Mouse (Mus musculus) macrophage (primary cell): ENCODE measurements at regions not wholly inside any gene's neighbourhood (a gene's known extent, or its start where the extent isn't known, plus 50 kb on each side); places are given as distances from the start of the nearest gene placed in this dataset.
"Not testable (repeated sequence)": the region's sequence is repeated elsewhere in the genome, so short reads cannot be mapped to it uniquely, and the experiment has no call there.

Experiments
- H3K27ac ChIP-seq: fragments of 350-480 bp; formaldehyde crosslinking; 2 replicates; pipeline ENCODE4 v1.9.0; 2021
- H3K36me3 ChIP-seq: fragments of 350-480 bp; formaldehyde crosslinking; 2 replicates; pipeline ENCODE4 v1.9.0; 2021; ENCODE audit errors: inconsistent target
- H3K4me3 ChIP-seq: fragments of 350-480 bp; formaldehyde crosslinking; 2 replicates; pipeline ENCODE4 v1.9.0; 2021; ENCODE audit errors: inconsistent target
- H3K79me2 ChIP-seq: fragments of 350-480 bp; formaldehyde crosslinking; 2 replicates; pipeline ENCODE4 v1.9.0; 2021; ENCODE audit errors: inconsistent target
- WGBS: methylation state at CpG from one replicate; pipeline ENCODE4 v1.1.7; 2026; ENCODE audit warnings: inconsistent platforms; ENCODE audit not compliant: missing documents; 5-methylcytosine and 5-hydroxymethylcytosine counted together

DNA sequence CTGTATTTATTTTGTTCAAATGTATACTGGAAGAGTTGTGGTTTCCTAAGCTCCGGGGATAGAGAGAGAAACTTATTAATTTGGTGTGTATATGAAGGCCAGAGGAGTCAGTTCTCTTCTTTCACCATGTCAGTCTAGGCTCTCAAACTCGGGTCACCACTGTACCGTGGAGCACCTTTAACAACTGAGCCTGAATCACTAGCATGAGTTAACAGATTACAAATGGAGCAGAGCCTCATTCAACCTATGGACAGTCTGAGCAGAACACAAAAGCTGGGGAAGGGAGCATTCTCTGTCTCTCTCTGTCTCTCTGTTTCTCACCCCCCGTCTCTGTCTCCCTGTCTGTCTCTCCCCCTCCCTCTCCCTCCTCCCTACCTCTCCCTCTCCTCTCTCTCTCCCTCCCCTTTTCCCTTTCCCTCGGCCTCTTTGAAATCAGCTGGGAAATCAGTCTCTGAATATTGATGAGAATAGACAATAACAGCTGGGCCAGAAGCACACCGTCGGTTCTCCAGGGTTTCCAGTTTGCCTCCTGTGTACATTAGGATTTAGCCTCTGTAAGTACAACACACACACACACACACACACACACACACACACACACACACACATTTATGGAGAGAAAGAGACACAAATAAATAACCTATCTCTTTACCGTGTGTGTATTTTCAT is 200.4 kb upstream of the 1700056E22Rik start:
- Histone ChIP-seq H3K27ac (no peak overlapping the region), H3K79me2 (no peaks in the 10 kb centered on the region), H3K4me3 (no peak overlapping the region), H3K36me3 (no peaks in the 10 kb centered on the region)
- WGBS = 83% methylated on average over 7 of the region's 8 CpGs

DNA sequence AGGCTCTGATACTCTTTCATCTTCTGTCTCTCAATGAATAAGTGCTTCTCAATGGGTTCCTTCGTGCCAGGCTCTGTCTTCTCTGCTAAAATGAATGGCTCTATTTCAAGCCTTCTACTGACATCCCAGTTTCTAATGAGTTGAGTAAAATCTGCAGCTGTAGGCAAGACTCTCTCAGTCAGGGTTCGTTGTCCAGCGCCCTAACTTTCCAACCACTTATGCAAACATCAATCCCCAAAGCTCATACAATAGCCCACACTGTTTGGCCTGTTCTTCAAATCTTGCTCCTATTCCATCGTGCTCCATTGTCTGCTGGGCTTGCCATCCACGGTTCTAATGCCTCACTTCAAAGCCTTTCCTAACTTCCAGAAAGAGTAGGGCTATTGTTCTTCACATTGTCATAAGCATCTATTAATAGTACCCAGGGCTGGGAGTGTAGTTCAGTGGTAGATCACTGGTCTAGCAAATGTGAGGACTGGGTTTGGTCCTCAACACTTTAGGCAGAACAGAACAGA is 199.7 kb upstream of the 1700056E22Rik start:
- no peaks in the 10 kb centered on the region for H3K36me3 ChIP-seq
- WGBS = 77% methylated on average over 5 of the region's 5 CpGs
- H3K4me3 ChIP-seq = no peak overlapping the region
- no peak overlapping the region for H3K27ac ChIP-seq
- no peaks in the 10 kb centered on the region for H3K79me2 ChIP-seq

DNA sequence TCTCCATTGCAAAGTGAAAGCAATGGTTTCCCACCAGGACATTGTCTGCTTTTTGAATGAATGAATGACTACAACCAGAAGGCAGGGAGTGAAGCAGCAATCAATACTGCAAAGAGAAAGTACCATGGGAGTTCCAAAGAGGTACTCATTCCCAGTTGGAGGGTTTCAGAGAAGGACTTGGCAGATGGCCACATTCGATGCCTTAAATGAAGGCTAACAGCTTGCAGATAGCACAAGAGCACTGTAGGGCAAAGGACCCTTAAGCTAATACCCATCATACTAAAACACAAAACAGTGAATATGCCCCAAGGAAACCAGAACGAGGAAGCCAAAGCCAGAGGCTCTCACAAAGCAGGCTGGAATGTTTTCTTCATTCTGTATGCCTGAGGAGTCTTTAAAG is 188.2 kb upstream of the 1700056E22Rik start:
- WGBS = 75% methylated on average over 2 of the region's 2 CpGs
- H3K36me3 ChIP-seq = no peaks in the 10 kb centered on the region
- no peak overlapping the region for H3K27ac ChIP-seq
- H3K4me3 ChIP-seq = no peak overlapping the region
- no peaks in the 10 kb centered on the region for H3K79me2 ChIP-seq

DNA sequence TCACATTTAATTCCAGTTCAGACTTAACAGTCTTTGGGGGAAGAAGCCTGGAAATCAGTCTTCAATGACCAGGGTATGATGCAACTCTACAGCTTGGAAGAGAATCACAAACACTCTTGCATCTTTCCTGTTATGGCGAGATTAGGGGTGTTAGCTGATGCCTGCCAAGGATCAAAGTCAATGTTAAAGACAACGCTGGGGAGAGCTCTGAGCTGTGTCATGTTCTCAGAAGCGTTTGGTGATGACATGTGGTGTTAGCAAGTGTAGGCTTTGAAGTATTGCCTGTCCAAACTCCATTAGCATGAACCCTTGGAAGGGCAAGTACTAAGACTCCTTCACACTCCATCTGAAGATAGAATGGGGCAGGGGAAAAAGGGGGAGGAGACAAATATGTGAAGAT is 187.7 kb upstream of the 1700056E22Rik start:
- Histone ChIP-seq H3K27ac (no peak overlapping the region), H3K36me3 (no peaks in the 10 kb centered on the region), H3K79me2 (no peaks in the 10 kb centered on the region), H3K4me3 (no peak overlapping the region)
- WGBS = 83% methylated on average over 3 of the region's 3 CpGs

DNA sequence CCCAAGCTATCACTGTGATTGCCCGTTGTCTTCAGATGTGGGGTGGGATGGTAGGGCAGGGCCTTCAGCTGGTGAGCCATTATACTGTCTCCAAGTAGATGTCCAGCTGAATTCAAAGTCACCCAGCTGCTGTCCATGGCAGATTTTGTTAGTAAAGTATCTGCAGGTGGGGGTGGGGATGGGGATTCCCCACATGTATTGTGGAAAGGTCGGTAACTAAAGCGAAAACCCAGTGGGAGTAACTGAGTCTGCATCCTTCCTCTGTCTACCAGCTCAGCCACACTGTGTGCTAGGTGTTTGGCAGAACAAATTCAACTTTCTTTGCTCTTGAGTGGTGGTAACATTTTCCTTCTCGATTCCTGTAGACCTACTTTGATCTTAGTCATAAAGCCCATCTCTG is 163.2 kb upstream of the 1700056E22Rik start:
- H3K27ac ChIP-seq = no peak overlapping the region
- 99% methylated on average over 4 of the region's 4 CpGs for WGBS
- H3K4me3 ChIP-seq = no peak overlapping the region
- no peaks in the 10 kb centered on the region for H3K36me3 ChIP-seq
- H3K79me2 ChIP-seq = no peaks in the 10 kb centered on the region

DNA sequence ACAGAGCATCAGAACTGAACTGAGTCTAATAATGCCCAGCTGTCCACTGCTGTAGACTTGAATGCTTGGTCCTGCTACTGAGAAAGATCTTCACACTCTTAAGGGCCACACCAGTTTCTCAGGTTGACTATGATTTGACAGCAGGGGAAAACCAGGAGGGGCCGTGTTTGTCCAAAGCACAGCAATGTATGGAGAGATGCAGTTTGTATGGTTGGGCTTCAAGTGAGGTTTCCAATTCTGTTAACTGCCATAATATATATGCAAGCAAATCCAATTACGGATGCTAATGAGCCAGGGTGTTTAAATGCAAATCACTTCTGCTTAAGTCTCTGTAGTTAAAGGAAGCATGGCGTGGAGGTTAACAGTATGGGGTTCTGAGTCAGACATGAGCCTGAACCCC is 157.2 kb upstream of the 1700056E22Rik start:
- H3K27ac ChIP-seq = no peak overlapping the region
- H3K36me3 ChIP-seq = no peaks in the 10 kb centered on the region
- WGBS = 87% methylated on average over 3 of the region's 3 CpGs
- H3K4me3 ChIP-seq = no peak overlapping the region
- H3K79me2 ChIP-seq = no peaks in the 10 kb centered on the region

DNA sequence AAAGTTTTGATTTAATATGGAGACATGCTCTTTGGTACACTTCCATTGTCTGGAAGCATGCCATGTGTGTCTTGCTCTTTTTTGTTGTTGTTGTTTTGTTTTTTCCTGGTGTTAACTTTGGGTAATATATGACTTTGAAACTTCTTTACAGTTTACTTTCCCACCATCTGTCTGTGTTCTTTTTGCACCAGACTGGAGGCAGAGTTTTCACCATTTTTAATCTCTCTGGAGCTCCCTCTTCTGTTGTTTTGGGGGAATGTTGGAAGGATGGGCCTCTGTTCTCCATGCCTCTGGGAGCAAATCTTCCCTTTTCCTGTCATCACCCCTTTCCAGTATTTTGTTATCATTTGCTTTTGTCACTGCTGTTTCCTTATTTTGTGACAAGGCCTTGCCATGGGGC is 153.5 kb upstream of the 1700056E22Rik start:
- no peaks in the 10 kb centered on the region for H3K36me3 ChIP-seq
- no peak overlapping the region for H3K4me3 ChIP-seq
- H3K79me2 ChIP-seq = no peaks in the 10 kb centered on the region
- no peak overlapping the region for H3K27ac ChIP-seq

DNA sequence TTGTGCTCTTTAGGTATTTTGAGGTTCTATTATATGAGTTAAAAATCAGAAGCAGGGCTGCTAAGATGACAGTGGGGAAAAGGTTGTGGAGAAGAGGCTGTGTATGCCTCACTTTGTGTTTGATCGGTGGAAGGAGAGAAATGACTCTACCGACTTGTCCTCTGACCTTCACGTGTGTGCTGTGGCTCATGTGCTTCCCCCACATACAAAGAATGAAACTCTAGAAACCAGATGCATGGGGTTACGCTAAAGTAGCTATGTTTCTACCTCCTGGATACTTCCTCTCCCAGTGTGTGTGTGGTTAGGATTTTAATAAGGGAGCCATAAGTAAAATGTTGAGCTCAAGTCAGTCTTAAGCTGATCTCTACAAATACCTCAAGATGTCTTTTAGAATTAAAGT is 148.1 kb upstream of the 1700056E22Rik start:
- WGBS = 91% methylated on average over 4 of the region's 4 CpGs
- Histone ChIP-seq H3K36me3 (no peaks in the 10 kb centered on the region), H3K27ac (no peak overlapping the region), H3K79me2 (no peaks in the 10 kb centered on the region), H3K4me3 (no peak overlapping the region)

DNA sequence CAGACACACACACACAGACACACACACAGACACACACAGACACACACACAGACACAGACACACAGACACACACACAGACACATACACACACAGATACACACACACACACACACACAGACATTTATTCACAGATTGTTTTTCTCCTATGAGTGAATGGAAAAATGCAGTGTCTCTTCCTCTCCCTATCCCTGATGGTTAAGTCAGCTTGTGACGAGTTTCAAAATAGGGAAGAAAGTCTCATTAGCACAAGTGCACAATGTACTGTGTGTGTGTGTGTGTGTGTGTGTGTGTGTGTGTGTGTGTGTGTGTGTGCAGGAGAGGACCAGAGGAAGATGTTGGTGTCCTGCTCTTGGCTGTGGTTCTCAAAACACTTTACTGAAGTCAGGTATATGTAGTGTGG is 140.3 kb upstream of the 1700056E22Rik start:
- not testable (repeated sequence) for H3K36me3 ChIP-seq, H3K79me2 ChIP-seq, H3K27ac ChIP-seq, H3K4me3 ChIP-seq
- WGBS = no CpG with 5 or more reads among the region's 1 CpGs

DNA sequence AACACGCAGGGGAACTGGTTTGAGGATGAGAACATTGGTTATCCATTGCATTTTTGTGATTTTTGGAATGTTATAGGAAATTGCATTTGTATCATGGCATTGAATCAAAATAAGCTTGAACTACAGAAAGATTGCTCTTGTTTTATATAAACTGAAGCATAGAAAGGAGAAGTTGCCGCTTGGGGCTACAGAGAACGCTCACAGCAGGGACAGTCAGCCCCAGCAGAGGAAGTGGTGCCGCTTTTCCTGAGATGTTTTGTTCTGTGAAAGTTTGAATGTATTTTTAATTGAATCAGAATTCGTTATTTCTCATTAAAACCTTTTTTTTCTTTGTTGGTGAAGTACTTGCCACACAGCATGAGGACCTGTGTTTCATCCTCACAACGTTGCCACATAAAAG is 139.6 kb upstream of the 1700056E22Rik start:
- no peak overlapping the region for H3K27ac ChIP-seq
- no peaks in the 10 kb centered on the region for H3K79me2 ChIP-seq
- 14% methylated on average over 6 of the region's 6 CpGs for WGBS
- no peak overlapping the region for H3K4me3 ChIP-seq
- H3K36me3 ChIP-seq = no peaks in the 10 kb centered on the region

DNA sequence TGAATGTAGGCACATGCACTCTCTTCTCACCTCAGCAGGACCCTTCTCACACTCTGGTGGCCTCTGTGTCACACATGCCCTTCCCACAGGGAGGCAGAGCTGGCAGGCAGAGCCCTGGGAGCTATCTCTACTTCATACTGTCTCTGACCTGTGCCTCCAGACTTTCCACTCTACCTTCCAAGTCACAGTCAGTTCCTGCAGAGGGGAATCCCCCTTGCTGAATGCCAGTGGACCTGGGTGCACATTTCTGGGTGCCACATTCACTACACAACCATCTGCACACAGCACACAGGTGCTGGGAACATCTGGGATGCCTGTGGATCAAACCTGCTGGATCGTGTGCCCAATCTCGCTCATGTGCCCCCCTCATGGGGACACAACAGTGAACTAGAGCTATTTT is 138.9 kb upstream of the 1700056E22Rik start:
- Histone ChIP-seq H3K4me3 (no peak overlapping the region), H3K79me2 (no peaks in the 10 kb centered on the region), H3K27ac (no peak overlapping the region), H3K36me3 (no peaks in the 10 kb centered on the region)
- WGBS = 94% methylated on average over 2 of the region's 2 CpGs

DNA sequence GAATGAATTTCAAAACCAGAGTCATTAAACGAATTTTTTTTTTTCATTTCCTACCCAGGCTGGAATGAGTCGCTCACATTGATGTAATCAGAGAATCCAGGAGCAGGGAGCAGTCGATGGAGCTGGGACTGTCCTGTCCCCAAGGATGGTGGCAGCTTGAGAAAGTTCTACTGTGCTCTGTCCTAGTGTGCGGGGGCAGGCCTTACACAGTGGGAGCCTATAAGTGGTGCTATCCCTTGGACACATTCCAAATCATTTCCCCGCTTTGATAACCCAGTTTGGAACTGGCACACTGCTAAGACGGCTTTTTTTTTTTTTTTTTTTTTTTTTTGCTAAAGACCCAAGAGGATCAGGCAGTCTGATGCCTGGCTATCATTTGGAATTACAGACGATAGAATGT is 137.5 kb upstream of the 1700056E22Rik start:
- H3K27ac ChIP-seq = no peak overlapping the region
- no peaks in the 10 kb centered on the region for H3K79me2 ChIP-seq
- no peaks in the 10 kb centered on the region for H3K36me3 ChIP-seq
- no peak overlapping the region for H3K4me3 ChIP-seq
- 76% methylated on average over 7 of the region's 7 CpGs for WGBS

DNA sequence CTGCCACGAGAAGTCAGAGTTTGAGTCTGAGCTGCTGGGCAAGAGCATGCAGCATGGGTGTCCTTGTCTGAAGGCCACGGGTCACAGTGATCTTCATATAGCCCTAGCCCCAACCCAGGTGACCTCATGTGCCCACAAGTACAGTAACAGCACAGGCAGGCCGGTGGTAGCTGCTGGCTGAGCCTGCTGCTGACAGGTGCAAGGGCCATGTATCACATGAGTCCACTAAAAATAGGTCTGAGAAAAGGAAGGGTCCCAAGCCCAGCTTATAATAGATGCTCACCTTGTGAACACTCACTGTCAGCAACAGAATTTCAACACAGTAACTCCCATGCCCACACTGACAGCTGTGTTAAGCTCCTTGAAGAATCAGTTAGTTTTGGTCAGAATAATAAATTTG is 136.8 kb upstream of the 1700056E22Rik start:
- no peaks in the 10 kb centered on the region for H3K79me2 ChIP-seq
- no peak overlapping the region for H3K4me3 ChIP-seq
- no peaks in the 10 kb centered on the region for H3K36me3 ChIP-seq
- 67% methylated on average over 3 of the region's 3 CpGs for WGBS
- H3K27ac ChIP-seq = no peak overlapping the region

DNA sequence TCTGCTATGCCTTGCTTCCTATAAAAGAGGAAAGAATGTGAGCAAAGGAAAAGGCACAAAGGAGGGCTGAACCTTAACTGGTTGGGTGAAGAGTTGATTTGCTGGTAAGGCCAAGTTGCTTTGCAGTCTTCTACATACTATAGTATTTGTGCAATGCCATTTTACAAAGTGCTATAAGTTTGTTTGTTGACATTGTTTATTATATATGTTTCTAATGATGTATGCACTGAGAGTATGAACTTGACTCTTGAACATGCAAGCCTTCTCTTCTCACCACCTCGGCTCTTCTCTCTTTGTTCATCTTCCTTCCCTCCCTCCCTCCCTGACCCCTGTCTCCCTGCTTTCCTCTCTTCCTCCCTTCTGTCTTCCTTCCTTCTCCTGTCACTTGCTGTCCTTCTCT is 135.9 kb upstream of the 1700056E22Rik start:
- no peaks in the 10 kb centered on the region for H3K79me2 ChIP-seq
- WGBS = no CpG with 5 or more reads among the region's 1 CpGs
- H3K36me3 ChIP-seq = no peaks in the 10 kb centered on the region
- H3K4me3 ChIP-seq = no peak overlapping the region
- H3K27ac ChIP-seq = no peak overlapping the region

DNA sequence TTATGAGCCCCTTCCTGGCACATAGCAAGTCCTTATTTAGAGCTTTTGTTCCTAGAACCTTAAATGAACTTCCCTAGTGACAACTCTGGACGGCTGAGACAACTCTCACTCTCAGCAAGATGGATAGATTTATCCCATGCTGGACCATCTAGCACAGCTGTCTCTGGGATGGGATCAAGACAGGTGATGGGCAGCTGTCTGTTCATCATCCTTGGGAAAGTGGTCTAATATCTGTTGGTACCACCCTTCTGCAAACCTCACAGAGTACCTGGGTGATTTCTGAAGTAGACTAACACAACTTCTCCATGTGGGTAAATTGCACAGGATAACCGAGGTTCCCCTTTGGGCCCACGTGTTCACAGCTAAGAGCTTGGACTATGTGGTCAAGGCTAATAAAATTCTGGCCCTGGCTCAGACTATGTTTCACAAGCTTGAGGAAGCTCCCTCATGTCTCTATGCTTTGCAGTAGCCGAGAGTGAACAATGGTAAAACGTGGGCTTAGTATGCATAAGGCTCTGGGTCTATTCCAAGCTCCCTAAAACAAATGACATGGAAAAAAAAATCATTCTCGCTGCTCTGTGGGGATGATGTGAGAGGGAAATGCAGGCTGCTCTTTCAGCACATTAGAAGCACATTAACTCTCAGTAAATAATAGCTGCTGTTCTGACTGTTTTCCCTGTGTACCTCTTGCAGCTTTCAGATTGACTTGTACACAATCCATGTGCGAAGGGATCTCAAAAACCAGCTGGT is 135.1 kb upstream of the 1700056E22Rik start:
- no peaks in the 10 kb centered on the region for H3K36me3 ChIP-seq
- 31% methylated on average over 7 of the region's 7 CpGs for WGBS
- H3K27ac ChIP-seq = no peak overlapping the region
- H3K79me2 ChIP-seq = no peaks in the 10 kb centered on the region
- H3K4me3 ChIP-seq = no peak overlapping the region
